Mouse (Mus musculus): Measurements from ENCODE around the gene Dhh. TPM values are rescaled to one million over a fixed set of nuclear protein-coding genes. Genes with fewer than 3 reads are reported as not detected.

Gene Dhh
- total RNA-seq, 2 experiments from 2014 or later = 3.6 to 4.0 TPM

- DNase-seq = peak; percentile 5
These were observed 47.0 kb downstream of the Dhh start for GRCm38 (mm10) chr15:98851229-98851818.

GRCm38 (mm10) chr15:98850668-98851067, 47.7 kb downstream of the Dhh start:
- DNase-seq = peak; percentile 13

- DNase-seq = no peak
These were observed 48.3 kb downstream of the Dhh start for GRCm38 (mm10) chr15:98849956-98850600.

- no peak for DNase-seq
These were observed 49.2 kb downstream of the Dhh start for GRCm38 (mm10) chr15:98849165-98849564.

GRCm38 (mm10) chr15:98846140-98846539, 52.2 kb downstream of the Dhh start:
- DNase-seq = no peak

GRCm38 (mm10) chr15:98845149-98845548, 53.2 kb downstream of the Dhh start:
- DNase-seq = no peak

- no peak for DNase-seq
These were observed 54.6 kb downstream of the Dhh start for GRCm38 (mm10) chr15:98843595-98844223.

Other genes with a start within 250 kb of the Dhh start
- gene Ddx23, start 235.6 kb downstream of the Dhh start, total RNA-seq (2021) = 10 to 100 TPM; 53.6 to 57.6 TPM
- gene Rnd1, start 221.1 kb downstream of the Dhh start, total RNA-seq (2021) = 1 to 10 TPM in 1 of 2 experiments, under 1 TPM in 1; 0.49 to 1.9 TPM
- not detected for gene Ccdc65, start 190.3 kb downstream of the Dhh start, total RNA-seq (2021)
- 10 to 100 TPM in 1 of 2 experiments, 1 to 10 TPM in 1; 8.0 to 13.1 TPM for gene Fkbp11, start 170.3 kb downstream of the Dhh start, total RNA-seq (2021)
- gene Arf3, start 135.3 kb downstream of the Dhh start, total RNA-seq (2021) = 10 to 100 TPM; 21.2 to 24.2 TPM
- gene Wnt10b, start 120.4 kb downstream of the Dhh start, total RNA-seq (2021) = 1 to 10 TPM; 1.3 to 1.5 TPM
- gene Wnt1, start 108.7 kb downstream of the Dhh start, total RNA-seq (2021) = not detected
- 1 to 10 TPM; 2.2 to 2.7 TPM for gene Ddn, start 89.0 kb downstream of the Dhh start, total RNA-seq (2021)
- 10 to 100 TPM; 35.8 to 36.6 TPM for gene Prkag1, start 67.0 kb downstream of the Dhh start, total RNA-seq (2021)
- 10 to 100 TPM; 46.9 to 59.9 TPM for gene Kmt2d, start 27.3 kb downstream of the Dhh start, total RNA-seq (2021)
- 1 to 10 TPM; 2.1 to 2.7 TPM for gene Rhebl1, start 4.0 kb downstream of the Dhh start, total RNA-seq (2021)
- gene Lmbr1l, start 19.7 kb upstream of the Dhh start, total RNA-seq (2021) = 1 to 10 TPM; 8.1 to 9.9 TPM
- gene Tuba1b, start 36.0 kb upstream of the Dhh start, total RNA-seq (2021) = 100 to 1,000 TPM; 188 to 204 TPM
- not detected for gene Gm49450, start 55.0 kb upstream of the Dhh start, total RNA-seq (2021)
- gene Tuba1a, start 55.2 kb upstream of the Dhh start, total RNA-seq (2021) = 100 to 1,000 TPM; 171 to 195 TPM
- 10 to 100 TPM; 31.9 to 39.8 TPM for gene Tuba1c, start 131.4 kb upstream of the Dhh start, total RNA-seq (2021)
- gene Prph, start 156.6 kb upstream of the Dhh start, total RNA-seq (2021) = 1 to 10 TPM; 1.7 to 2.0 TPM
- gene Troap, start 176.0 kb upstream of the Dhh start, total RNA-seq (2021) = 1 to 10 TPM; 2.5 to 4.6 TPM
- not detected for gene C1ql4, start 189.3 kb upstream of the Dhh start, total RNA-seq (2021)
- gene Dnajc22, start 194.6 kb upstream of the Dhh start, total RNA-seq (2021) = under 1 TPM in 1 of 2 experiments, not detected in 1; 0.50 TPM
- 10 to 100 TPM; 12.3 to 14.5 TPM for gene Spats2, start 227.4 kb upstream of the Dhh start, total RNA-seq (2021)

Data from gastrocnemius, postnatal 10 days (tissue).